Mouse (Mus musculus): ENCODE results near the gene Jade3. TPM values are rescaled to one million over a fixed set of nuclear protein-coding genes. Genes with fewer than 3 reads are reported as not detected.

The Jade3 gene
- total RNA-seq, 2 experiments from 2014 or later = 6.6 to 6.9 TPM

GRCm38 (mm10) chrX:20547609-20548008, 122.1 kb downstream of the Jade3 start:
- DNase-seq (ENCODE audit: extremely low spot score in 1 of 2, low spot score in 1 of 2) = no peak

- peak in 1 of 2 experiments; percentile 6 for DNase-seq (ENCODE audit: extremely low spot score in 1 of 2, low spot score in 1 of 2)
These were observed 122.8 kb downstream of the Jade3 start for GRCm38 (mm10) chrX:20548011-20548879.

GRCm38 (mm10) chrX:20548880-20549440, 123.5 kb downstream of the Jade3 start:
- DNase-seq (ENCODE audit: extremely low spot score in 1 of 2, low spot score in 1 of 2) = no peak

DNA sequence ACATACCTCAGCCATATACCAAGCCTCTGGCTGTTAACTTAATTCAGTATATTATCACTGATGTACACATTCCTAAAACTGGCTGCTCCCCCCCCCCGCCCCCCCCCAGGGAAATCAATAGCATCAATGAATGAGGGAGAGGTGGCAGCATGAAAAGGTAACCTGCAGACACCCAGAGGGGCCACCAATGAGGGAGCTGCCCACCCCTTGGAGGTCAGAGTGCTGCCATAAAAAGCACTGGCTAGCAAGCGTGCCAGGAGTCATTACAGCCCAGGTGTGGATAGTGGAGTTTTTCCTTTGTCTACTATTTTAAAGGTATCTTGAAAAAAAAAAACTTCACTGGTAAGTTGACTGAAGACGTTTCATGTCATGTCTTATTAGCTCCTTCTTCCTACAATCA, 124.0 kb downstream of the Jade3 start, which contains the start of gene Rgn:
Rgn (plus strand) TSS at position 256 of the 400 bp plus-strand sequence.
- DNase-seq (ENCODE audit: extremely low spot score in 1 of 2, low spot score in 1 of 2) = no peak

DNA sequence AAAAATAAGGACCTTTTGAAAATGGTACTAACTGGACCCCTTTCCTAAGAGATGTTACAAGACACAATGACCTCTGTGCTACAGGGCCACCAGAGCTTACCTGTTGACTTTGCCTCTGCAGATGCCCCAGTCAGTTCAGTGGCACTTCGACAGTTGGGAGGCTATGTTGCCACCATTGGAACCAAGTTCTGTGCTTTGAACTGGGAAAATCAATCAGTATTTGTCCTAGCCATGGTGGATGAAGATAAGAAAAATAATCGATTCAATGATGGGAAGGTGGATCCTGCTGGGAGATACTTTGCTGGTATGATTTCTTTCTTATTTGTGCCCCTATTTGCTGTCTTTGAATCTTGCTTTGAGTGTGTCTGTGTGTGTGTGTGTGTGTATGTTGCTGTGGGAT, 126.7 kb downstream of the Jade3 start:
- no peak for DNase-seq (ENCODE audit: extremely low spot score in 1 of 2, low spot score in 1 of 2)

DNA sequence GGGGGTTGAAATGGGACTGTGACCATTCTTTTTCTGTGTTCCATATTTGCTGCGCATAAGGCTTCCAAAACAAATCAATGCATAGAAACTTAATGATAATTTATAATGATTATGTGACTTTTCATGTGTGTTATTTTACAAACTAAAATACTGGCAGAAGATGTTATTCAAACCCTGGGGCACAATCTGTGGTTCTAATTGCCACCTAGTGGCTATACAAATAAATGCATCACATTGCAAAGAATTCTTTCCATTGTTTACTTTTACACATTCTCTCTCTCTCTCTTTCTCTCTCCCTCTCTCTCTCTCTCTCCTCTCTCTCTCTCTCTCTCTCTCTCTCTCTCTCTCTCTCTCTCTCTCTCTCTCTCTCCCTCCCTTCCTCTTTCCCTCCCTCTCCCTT, 136.4 kb downstream of the Jade3 start:
- DNase-seq (ENCODE audit: extremely low spot score in 1 of 2, low spot score in 1 of 2) = no peak

DNA sequence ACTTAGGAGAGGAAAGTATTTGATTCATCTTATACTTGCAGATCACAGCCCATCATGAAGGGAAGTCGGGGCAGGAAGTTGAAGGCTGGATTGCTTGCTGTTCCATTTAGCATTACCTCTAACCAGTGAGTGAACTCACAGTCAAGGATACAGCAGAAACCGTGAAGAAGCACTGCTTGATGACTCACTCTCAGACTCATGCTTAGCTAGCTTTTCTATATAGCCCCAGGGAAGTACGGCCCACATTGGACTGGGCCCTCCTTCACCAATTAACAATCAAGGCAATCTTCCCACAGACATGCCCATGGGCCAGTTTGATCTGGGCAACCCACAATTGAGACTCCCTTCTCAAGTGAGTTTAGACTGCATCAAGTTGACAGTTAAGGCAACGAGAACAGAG, 138.5 kb downstream of the Jade3 start:
- no peak for DNase-seq (ENCODE audit: extremely low spot score in 1 of 2, low spot score in 1 of 2)

Other genes starting within 250 kb of the Jade3 start
- gene Slc9a7, start 133.9 kb upstream of the Jade3 start, total RNA-seq (2021) = 10 to 100 TPM; 63.4 to 64.5 TPM
- 10 to 100 TPM; 16.3 to 17.3 TPM for gene Rp2, start 61.2 kb upstream of the Jade3 start, total RNA-seq (2021)
- gene Rgn, start 124.1 kb downstream of the Jade3 start, total RNA-seq (2021) = under 1 TPM in 1 of 2 experiments, not detected in 1; 0.44 TPM
- gene Rbm10, start 191.8 kb downstream of the Jade3 start, total RNA-seq (2021) = 10 to 100 TPM; 46.7 to 48.1 TPM
- 100 to 1,000 TPM; 152 to 186 TPM for gene Ndufb11, start 191.9 kb downstream of the Jade3 start, total RNA-seq (2021)
- gene Uba1, start 232.6 kb downstream of the Jade3 start, total RNA-seq (2021) = 100 to 1,000 TPM; 365 to 398 TPM